Mouse (Mus musculus): ENCODE measurements around the gene Slc39a9.

Gene Slc39a9

GRCm38 (mm10) chr12:80643693-80644505, at the start of gene Slc39a9, which contains the start of gene Erh:
Gene Slc39a9 (plus strand): TSS chr12:80643883.
Gene Erh (minus strand): TSS chr12:80644341.
- peak; percentile 90 for DNase-seq (ENCODE audit: low spot score)

DNA sequence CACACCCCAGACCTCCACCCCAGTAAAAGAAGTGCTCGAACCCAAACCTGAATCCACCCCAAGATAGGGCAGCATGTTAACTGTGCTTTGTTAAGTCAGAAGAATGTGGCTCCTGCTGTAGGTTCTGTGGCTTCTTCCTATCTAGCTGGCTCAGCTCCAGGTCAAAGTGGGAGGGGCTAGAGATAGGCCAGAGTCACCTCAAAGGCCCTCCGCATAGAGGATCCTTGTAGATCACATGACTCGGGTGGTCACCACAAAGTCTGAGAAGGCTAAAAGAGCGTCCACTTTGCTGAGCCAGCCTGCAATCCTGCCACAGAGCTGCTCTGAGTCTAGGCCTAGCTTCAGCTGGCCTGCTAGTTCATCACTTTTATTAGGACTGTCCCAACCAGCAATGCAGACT, 49.5 kb upstream of the Slc39a9 start:
- no peak for DNase-seq (ENCODE audit: low spot score)

DNA sequence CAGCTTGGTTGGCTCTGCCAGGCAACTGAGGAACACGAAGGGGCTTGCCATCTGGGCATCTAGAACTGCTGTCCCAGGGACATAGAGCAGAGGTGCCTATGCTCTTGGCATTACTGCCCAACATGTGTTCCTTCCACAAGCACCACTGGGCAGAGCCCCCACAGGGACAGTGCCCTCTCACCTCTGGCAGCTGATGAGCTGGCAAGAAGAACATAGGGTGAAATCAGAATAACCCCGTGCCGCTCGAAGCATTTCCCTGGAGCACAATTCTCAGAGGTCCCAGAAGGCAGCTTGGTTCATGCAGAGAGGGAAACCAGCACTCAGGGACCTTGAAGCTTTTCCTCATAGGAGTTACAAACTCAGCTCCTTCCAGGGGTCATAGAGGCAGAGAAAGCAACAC, 48.9 kb upstream of the Slc39a9 start:
- DNase-seq (ENCODE audit: low spot score) = no peak

DNA sequence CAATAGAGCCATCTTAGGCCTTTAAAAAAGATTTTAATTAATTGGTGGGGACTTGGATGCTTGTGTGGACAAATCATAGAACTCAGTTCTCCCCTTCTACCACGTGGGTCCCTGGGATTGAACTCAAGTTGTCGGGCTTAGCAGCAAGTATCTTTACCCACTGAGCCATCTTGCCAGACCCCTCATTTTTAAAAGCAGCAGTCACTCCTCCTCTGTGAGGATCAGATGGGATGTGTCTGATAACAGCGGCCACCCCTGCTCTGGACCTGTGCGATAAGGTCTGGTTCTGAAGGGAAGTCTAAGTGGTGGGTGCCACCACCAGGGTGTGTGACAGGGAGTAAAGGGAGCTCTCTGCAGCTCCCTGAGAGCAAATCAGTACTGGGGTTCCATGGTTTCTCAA, 48.1 kb upstream of the Slc39a9 start:
- no peak for DNase-seq (ENCODE audit: low spot score)

- no peak for DNase-seq (ENCODE audit: low spot score)
Observed at GRCm38 (mm10) chr12:80595968-80596367, 47.7 kb upstream of the Slc39a9 start.

DNA sequence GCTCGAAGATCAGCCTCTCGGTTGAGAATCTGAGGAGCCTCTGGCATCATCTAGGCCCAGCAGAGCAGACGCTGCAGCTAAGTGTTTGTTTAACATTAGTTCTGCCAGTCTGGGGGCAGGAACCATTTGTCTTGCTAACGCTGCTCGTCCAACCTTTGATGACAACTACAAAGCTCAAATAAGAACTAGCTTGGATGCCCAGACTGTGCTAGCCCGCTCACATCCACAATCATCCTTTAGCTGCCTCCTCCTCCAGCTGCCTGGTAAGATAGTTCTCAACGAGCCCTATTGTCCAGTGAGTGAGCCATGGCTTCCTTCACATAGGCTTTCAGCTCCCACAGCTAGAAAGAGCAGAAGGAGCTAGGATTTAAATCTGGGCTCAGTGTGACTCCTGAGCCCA, 45.4 kb upstream of the Slc39a9 start:
- no peak for DNase-seq (ENCODE audit: low spot score)

DNA sequence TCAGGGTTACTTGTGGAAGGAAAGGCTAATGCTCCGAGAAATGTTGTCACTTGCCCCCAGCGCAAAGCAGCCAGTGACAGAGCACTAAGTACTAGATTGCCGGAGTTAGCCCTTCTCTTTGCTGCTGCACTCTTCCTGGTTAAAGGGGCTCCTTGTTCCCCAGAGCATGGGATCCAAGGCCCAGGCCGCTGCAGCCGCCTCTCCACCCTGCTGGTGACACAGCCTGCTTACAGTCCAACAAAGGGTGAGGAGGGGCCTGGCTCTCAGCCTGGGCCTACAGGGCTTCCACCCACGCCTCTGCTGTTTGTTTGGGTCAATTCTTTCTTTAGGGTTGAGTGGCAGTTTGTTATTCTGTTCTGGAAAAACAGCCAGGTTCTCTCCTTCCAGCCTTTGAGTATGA, 44.9 kb upstream of the Slc39a9 start:
- DNase-seq (ENCODE audit: low spot score) = peak; percentile 38

- DNase-seq (ENCODE audit: low spot score) = no peak
Observed at GRCm38 (mm10) chr12:80601597-80602269, 42.0 kb upstream of the Slc39a9 start.

GRCm38 (mm10) chr12:80602432-80602831, 41.3 kb upstream of the Slc39a9 start:
- no peak for DNase-seq (ENCODE audit: low spot score)

DNA sequence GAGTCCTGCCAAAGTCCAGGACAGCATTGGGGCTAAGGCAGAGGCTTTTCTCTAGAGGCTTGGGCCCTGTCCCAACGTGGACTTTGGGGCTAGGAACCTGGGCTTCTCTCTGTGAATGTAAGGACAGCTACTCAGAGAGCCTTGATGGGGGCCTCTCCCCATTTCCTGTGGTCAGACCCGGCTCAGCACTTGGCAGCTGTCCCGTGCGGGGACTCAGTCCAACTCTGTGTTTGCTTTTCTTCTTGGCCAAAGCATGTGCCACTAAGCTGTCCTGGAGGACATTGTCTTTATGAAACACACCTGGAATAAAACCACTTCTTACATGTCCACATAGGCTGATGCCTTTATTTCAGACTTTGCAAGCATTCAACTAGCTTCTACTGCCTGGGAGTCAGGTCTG, 40.1 kb upstream of the Slc39a9 start:
- peak; percentile 33 for DNase-seq (ENCODE audit: low spot score)

GRCm38 (mm10) chr12:80604218-80604617, 39.5 kb upstream of the Slc39a9 start:
- DNase-seq (ENCODE audit: low spot score) = no peak

- no peak for DNase-seq (ENCODE audit: low spot score)
Observed at GRCm38 (mm10) chr12:80608576-80608975, 35.1 kb upstream of the Slc39a9 start.

DNA sequence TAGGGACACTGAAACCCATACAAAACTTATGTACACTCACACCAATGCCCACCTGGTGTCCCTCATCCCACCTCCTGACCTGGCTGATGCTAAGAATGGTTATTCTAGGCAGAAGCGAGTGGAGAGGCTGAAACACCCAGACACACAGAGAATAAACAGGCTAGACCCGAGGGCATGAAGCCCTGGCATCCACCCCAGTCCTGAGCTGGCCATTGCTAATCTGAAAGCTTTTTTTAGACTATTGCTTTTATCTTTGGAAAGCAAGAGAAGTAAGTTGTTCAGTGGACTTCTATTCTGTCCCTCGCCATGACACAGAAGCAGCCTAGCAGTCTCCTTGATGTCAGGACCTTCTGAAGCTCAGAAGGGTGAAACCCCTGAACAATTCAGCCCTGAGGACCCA, 33.8 kb upstream of the Slc39a9 start:
- DNase-seq (ENCODE audit: low spot score) = no peak

DNA sequence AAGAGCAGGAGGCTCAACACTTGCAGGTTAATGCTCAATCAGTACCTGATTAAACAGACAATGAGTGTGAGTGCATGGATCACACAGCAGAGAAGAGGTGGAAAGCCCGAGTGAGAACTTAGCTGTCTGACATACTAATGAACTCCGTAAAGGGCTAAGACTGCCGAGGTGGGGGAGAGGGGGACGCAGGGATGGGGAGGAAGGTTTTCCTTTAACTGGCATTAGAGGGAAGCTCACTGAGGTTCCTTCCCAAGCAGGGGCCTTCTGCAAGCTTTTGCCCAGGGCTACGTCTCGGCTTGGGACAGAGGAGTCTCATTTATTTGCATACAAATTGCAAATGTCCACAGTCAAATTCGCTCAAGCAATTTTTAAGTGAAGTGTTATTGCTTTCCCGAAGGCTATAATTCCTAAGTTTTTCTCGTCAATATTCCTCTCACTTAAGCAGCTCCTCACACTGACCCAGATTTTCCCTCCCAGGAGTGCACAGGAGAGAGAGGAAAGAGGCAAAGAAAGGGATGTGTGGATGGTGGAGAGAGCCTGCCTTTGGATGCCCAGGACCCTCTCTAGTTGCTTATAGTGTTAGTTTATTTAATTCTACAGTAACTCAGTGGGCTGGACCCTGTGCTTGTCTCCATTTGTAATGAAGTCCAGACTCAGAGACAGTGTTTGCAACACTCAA, 31.4 kb upstream of the Slc39a9 start:
- no peak for DNase-seq (ENCODE audit: low spot score)

GRCm38 (mm10) chr12:80615371-80616257, 28.1 kb upstream of the Slc39a9 start:
- no peak for DNase-seq (ENCODE audit: low spot score)

GRCm38 (mm10) chr12:80620501-80620900, 23.2 kb upstream of the Slc39a9 start:
- DNase-seq (ENCODE audit: low spot score) = no peak

DNA sequence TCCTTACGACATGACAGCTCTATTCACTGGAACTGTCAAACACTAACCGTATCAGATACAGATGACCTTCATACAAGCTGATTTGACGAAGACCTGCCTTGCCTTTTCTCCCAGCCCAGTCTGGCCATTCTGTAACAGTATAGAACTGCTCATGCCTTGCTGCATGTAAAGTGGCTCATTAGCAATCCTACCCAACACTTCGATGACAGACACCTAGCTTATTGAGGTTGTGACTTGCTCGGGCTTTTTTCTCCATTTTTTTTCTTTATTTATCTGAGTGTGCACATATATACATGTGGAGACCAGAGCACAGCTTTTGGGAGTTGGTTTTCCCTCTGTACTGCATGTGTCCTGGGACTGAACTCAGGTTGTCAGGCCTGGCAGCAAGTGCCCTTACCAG, 11.9 kb upstream of the Slc39a9 start:
- no peak for DNase-seq (ENCODE audit: low spot score)

DNA sequence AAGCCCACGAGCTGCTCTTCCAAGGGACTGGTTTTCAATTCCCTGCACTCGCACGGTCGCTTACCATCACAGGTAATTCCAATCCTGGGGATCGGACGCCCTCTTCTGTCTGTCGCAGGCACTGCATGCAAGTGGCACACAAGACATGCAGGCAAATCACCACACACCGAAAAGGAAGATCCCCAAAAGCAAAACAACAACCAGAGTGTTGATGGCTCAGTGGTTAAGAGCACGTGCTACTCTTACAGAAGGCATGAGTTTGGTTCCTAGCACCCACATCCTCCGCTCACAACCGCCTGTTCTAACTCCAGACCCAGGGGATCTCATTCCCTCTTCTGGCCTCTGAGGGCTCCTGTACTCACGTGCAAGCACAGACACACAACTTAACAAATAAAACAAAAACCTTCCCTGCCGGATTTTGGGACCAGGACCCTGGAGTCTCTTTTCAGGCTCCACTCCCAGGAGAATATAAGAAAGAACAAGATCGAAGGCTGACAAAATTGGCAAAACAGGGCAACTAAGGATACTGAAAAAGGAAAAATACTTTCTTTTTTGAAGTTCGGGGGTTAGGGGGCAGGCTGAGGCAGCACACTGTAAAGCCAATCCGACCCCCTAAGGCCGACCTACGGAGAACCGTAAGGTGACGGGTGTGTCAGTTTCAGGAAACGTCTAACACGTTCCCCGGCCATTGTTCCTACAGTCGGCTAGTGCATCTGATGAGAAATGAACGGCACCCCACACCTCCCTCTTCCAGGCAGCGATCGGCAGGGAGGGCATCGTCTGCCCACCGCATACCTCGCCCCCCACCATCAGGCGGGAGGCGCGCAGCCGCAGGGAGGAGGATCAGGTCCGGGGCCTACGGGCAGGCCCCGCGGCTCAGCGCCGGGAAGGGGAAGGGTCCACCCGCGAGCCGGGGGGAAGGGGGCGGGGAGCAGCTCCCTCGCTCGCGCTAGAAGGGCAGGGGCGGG, 674 bp upstream of the Slc39a9 start:
- peak; percentile 15 for DNase-seq (ENCODE audit: low spot score)

- DNase-seq (ENCODE audit: low spot score) = no peak
Observed at GRCm38 (mm10) chr12:80644506-80644868, 804 bp downstream of the Slc39a9 start.

DNA sequence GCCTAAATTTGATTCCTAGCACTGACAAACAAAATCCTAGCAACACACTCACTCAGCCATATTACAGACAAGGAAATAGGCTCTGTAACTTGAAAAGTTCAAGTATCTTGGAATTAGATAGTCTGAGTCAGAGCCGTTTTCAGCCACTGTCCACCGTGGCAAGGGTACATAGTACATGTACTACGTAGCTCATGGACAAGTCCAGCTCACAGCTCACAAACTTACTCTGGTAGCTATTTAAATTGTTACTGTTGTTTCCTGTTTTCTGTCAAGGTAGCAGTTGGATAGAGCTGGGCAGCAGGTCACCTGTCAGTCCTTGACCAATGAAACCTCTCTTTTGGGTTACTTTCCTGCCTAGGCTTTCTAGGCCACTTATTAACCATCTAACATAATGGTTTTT, 2.7 kb downstream of the Slc39a9 start:
- no peak for DNase-seq (ENCODE audit: low spot score)

Data from ovary, postnatal 10 days (tissue).